Mouse (Mus musculus): ENCODE data around the gene H13. TPM values are rescaled to one million over a fixed set of nuclear protein-coding genes. Genes with fewer than 3 reads are reported as not detected.

H13 gene
- polyA plus RNA-seq, 1 experiment from 2014 or later: 98.8 TPM

DNA sequence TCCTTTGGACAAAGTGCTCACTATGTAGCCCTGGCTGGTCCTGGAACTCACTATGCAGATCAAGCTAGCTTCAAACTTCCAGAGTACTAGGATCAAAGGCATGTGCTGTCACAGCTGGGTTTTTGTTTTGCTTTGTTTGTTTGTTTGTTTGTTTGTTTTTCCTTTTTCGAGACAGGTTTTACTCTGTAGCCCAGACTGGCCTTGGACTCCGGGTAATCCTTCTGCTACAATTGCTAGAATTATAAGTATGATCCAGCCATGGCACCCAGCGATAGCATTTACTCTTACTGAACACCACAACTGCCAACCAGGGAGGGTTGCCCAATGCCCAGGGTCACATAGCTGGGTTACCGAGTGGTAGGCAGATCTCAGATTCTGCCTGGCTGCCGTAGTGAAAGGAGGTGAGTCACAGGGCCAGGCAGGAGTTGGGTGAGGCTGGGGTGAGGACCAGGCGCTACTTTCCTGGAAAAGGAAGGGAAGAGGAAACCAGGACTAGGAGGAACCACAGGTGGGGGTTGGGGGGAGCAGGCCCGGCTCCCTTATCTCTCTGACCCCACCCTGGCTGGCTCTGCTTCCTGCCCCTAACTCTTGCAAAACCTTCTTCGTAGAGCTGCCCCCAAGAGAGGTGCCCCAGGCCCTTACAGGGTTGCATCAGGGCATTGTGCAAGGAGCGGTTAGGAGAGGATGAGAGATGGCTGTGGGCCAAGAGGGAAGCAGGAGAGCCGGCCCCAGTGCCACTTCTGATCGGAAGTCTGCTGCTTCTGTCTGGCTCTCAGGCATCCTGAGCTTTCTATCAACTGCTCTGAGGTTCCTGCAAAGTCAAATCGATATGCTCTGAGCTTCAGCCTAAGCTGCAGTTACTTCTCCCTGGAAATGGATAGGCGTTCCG, 72.1 kb downstream of the H13 start:
- Histone ChIP-seq H3K4me1 (replicated peaks; ENCODE audit: control insufficient read depth, insufficient read depth, low read length) (peaks cover 42% of the 10 kb centered on the region), H3K4me3 (ENCODE audit: low read length) (peak overlapping the region; percentile 8; the same call in 1 of the 2 replicates), H3K36me3 (ENCODE audit: control insufficient read depth, insufficient read depth, low read length) (no peaks in the 10 kb centered on the region), H3K27me3 (ENCODE audit: control insufficient read depth, insufficient read depth, low read depth, low read length) (no peaks in the 10 kb centered on the region), H3K4me2 (ENCODE audit: low read depth, low read length) (peak overlapping the region; percentile 39), H3K9me3 (ENCODE audit: control insufficient read depth, low read length) (no peaks in the 10 kb centered on the region), H3K27ac (ENCODE audit: low read length) (peak overlapping the region; percentile 98), H3K9ac (ENCODE audit: low read length) (peak overlapping the region; percentile 38)
- ATAC-seq (ENCODE audit: low read depth): peak; percentile 58
- WGBS: 17% methylated on average over 14 of the region's 14 CpGs

DNA sequence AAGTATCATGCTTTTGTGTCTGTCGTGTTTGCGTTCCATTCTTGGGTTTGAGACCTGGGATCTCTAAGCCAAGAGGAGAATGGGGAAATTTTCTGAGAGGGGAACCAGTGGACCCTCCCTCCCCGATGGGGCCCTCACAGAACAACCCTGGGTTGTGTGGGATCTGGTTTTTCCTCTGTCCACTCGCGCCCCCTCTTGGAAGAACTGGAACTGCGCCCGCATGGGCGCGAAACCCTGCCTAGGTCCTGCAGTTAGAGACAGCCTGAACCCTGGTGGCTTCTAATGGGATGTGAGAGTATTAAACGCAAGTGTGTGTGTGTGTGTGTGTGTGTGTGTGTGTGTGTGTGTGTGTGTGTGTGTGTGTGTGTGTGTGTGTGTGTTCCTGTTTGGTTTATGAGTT, 73.2 kb downstream of the H13 start:
- Histone ChIP-seq H3K36me3 (ENCODE audit: control insufficient read depth, insufficient read depth, low read length) (no peaks in the 10 kb centered on the region), H3K4me1 (replicated peaks; ENCODE audit: control insufficient read depth, insufficient read depth, low read length) (peaks cover 42% of the 10 kb centered on the region), H3K27ac (ENCODE audit: low read length) (peak overlapping the region; percentile 98), H3K4me2 (ENCODE audit: low read depth, low read length) (peak overlapping the region; percentile 39; the same call in 1 of the 2 replicates), H3K27me3 (ENCODE audit: control insufficient read depth, insufficient read depth, low read depth, low read length) (no peaks in the 10 kb centered on the region), H3K9me3 (ENCODE audit: control insufficient read depth, low read length) (no peaks in the 10 kb centered on the region), H3K4me3 (ENCODE audit: low read length) (no peak overlapping the region), H3K9ac (ENCODE audit: low read length) (peak overlapping the region; percentile 38; the same call in 1 of the 2 replicates)
- no peak for ATAC-seq (ENCODE audit: low read depth)
- WGBS: 24% methylated on average over 10 of the region's 10 CpGs

GRCm38 (mm10) chr2:152753944-152754711, 84.9 kb downstream of the H13 start, which contains the start of gene Cox4i2:
Cox4i2 (plus strand) TSS chr2:152754173.
- WGBS: 5% methylated on average over 30 of the region's 30 CpGs
- H3K9ac ChIP-seq (ENCODE audit: low read length): peak within 1 kb of the TSS; percentile 61
- H3K9me3 ChIP-seq (ENCODE audit: control insufficient read depth, low read length): no peaks in the 10 kb centered on the region
- no peaks in the 10 kb centered on the region; the same call in 1 of the 2 replicates for H3K27me3 ChIP-seq (ENCODE audit: control insufficient read depth, insufficient read depth, low read depth, low read length)
- H3K4me1 ChIP-seq (replicated peaks; ENCODE audit: control insufficient read depth, insufficient read depth, low read length): peaks cover 19% of the 10 kb centered on the region
- no peaks in the 10 kb centered on the region for H3K36me3 ChIP-seq (ENCODE audit: control insufficient read depth, insufficient read depth, low read length)
- H3K4me3 ChIP-seq (ENCODE audit: low read length): peak within 1 kb of the TSS; percentile 46
- peak; percentile 59 for ATAC-seq (ENCODE audit: low read depth)
- H3K27ac ChIP-seq (ENCODE audit: low read length): no peak within 1 kb of the TSS
- peak within 1 kb of the TSS; percentile 67 for H3K4me2 ChIP-seq (ENCODE audit: low read depth, low read length)

DNA sequence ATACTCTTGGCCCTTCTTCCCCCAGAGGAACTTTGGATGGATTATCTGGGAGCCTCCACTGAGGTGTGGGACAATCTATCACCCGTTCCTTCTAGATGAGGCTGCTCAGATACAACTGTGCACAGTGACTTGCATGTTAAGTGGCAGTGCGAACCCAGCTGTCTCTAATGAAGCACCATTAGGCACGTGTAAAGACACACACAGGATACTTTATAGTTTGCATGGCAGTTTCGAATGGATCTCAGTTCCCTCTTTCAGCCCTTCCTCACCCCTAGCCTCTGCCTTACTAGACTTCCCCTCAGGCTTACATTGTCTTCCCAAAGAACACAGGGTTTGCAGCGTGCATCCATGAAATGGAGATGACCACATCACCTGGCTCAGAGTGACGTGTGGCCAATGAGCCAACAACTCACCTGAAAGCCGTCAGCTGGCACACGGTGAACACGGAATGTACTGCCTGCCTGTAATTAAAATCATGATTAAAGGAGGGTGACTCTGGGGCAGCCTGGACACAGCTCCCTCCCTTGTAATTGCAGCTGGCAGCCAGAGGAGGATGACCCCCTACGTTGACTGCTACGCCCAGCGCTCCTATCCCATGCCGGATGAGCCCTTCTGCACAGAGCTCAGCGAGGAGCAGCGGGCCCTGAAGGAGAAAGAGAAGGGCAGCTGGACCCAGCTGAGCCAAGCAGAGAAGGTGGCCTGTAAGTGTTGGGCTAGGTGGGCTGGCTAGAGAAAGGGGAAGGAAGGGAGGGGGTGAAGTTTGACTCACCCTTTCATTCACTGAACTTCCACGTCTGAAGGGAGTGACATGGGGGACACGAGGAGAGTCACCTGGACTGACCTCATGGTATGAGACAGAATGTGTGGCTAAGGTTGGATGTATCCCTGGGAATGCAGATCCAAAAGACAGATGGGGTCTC, 87.5 kb downstream of the H13 start:
- Histone ChIP-seq H3K27ac (ENCODE audit: low read length) (no peak overlapping the region), H3K9ac (ENCODE audit: low read length) (no peak overlapping the region), H3K27me3 (ENCODE audit: control insufficient read depth, insufficient read depth, low read depth, low read length) (no peaks in the 10 kb centered on the region; the same call in 1 of the 2 replicates), H3K36me3 (ENCODE audit: control insufficient read depth, insufficient read depth, low read length) (no peaks in the 10 kb centered on the region), H3K4me3 (ENCODE audit: low read length) (no peak overlapping the region), H3K9me3 (ENCODE audit: control insufficient read depth, low read length) (no peaks in the 10 kb centered on the region), H3K4me1 (replicated peaks; ENCODE audit: control insufficient read depth, insufficient read depth, low read length) (peaks cover 19% of the 10 kb centered on the region), H3K4me2 (ENCODE audit: low read depth, low read length) (no peak overlapping the region)
- ATAC-seq (ENCODE audit: low read depth): no peak
- WGBS: 74% methylated on average over 17 of the region's 17 CpGs

DNA sequence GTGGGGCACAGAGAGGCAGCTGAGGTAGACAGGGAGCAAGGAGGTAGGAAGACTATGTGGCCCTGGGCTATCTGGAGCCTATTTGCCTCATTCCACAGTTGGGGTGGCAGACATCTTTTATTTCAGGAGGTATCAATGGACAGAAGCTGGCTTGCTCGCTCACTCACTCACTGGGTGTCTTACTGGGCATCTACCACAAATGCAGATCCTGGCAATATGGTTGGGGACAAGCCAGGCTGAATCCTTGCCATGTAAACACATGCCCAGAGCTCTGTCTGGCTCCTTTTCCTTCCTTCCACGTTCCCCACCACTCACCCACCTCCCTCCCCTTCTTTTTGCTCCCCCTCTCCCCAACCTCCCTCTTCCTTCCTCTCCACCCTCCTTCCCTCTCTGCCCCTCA, 88.2 kb downstream of the H13 start:
- no peaks in the 10 kb centered on the region; the same call in 1 of the 2 replicates for H3K27me3 ChIP-seq (ENCODE audit: control insufficient read depth, insufficient read depth, low read depth, low read length)
- H3K4me3 ChIP-seq (ENCODE audit: low read length): no peak overlapping the region
- H3K4me2 ChIP-seq (ENCODE audit: low read depth, low read length): no peak overlapping the region
- no peaks in the 10 kb centered on the region for H3K36me3 ChIP-seq (ENCODE audit: control insufficient read depth, insufficient read depth, low read length)
- no peak overlapping the region for H3K27ac ChIP-seq (ENCODE audit: low read length)
- H3K4me1 ChIP-seq (replicated peaks; ENCODE audit: control insufficient read depth, insufficient read depth, low read length): peaks cover 19% of the 10 kb centered on the region
- no peak overlapping the region for H3K9ac ChIP-seq (ENCODE audit: low read length)
- no peaks in the 10 kb centered on the region for H3K9me3 ChIP-seq (ENCODE audit: control insufficient read depth, low read length)
- 73% methylated on average over 2 of the region's 2 CpGs for WGBS
- ATAC-seq (ENCODE audit: low read depth): no peak

Other genes with a start within 250 kb of the H13 start
- gene Defb23, start 204.8 kb upstream of the H13 start, polyA plus RNA-seq (2015; fragmentation: Nextera tagmentation; extraction: Ambion mirVana): not detected in 2 replicates
- gene Defb20, start 192.4 kb upstream of the H13 start, polyA plus RNA-seq (2015; fragmentation: Nextera tagmentation; extraction: Ambion mirVana): not detected in 2 replicates
- not detected in 2 replicates for gene Defb22, start 179.3 kb upstream of the H13 start, polyA plus RNA-seq (2015; fragmentation: Nextera tagmentation; extraction: Ambion mirVana)
- not detected in 2 replicates for gene Defb26, start 157.8 kb upstream of the H13 start, polyA plus RNA-seq (2015; fragmentation: Nextera tagmentation; extraction: Ambion mirVana)
- gene Defb28, start 151.2 kb upstream of the H13 start, polyA plus RNA-seq (2015; fragmentation: Nextera tagmentation; extraction: Ambion mirVana): not detected in 2 replicates
- not detected in 2 replicates for gene Defb29, start 129.4 kb upstream of the H13 start, polyA plus RNA-seq (2015; fragmentation: Nextera tagmentation; extraction: Ambion mirVana)
- gene Gm17416, start 100.1 kb upstream of the H13 start, polyA plus RNA-seq (2015; fragmentation: Nextera tagmentation; extraction: Ambion mirVana): not detected in 2 replicates
- not detected in 2 replicates for gene Defb21, start 96.7 kb upstream of the H13 start, polyA plus RNA-seq (2015; fragmentation: Nextera tagmentation; extraction: Ambion mirVana)
- gene Defb19, start 89.1 kb upstream of the H13 start, polyA plus RNA-seq (2015; fragmentation: Nextera tagmentation; extraction: Ambion mirVana): not detected in 2 replicates
- gene Defb45, start 70.1 kb upstream of the H13 start, polyA plus RNA-seq (2015; fragmentation: Nextera tagmentation; extraction: Ambion mirVana): not detected in 2 replicates
- gene Defb36, start 65.1 kb upstream of the H13 start, polyA plus RNA-seq (2015; fragmentation: Nextera tagmentation; extraction: Ambion mirVana): not detected in 2 replicates
- gene Defb25, start 46.4 kb upstream of the H13 start, polyA plus RNA-seq (2015; fragmentation: Nextera tagmentation; extraction: Ambion mirVana): 1.2 and 3.7 TPM in 2 replicates
- gene Rem1, start 42.5 kb upstream of the H13 start, polyA plus RNA-seq (2015; fragmentation: Nextera tagmentation; extraction: Ambion mirVana): 8.4 and 8.6 TPM in 2 replicates
- gene Mcts2, start 17.6 kb downstream of the H13 start, polyA plus RNA-seq (2015; fragmentation: Nextera tagmentation; extraction: Ambion mirVana): 26.1 and 27.4 TPM in 2 replicates
- gene Id1, start 66.8 kb downstream of the H13 start, polyA plus RNA-seq (2015; fragmentation: Nextera tagmentation; extraction: Ambion mirVana): 186 and 189 TPM in 2 replicates
- 99.6 and 104 TPM in 2 replicates for gene Cox4i2, start 84.7 kb downstream of the H13 start, polyA plus RNA-seq (2015; fragmentation: Nextera tagmentation; extraction: Ambion mirVana)
- gene Bcl2l1, start 162.3 kb downstream of the H13 start, polyA plus RNA-seq (2015; fragmentation: Nextera tagmentation; extraction: Ambion mirVana): 120 and 121 TPM in 2 replicates
- gene Tpx2, start 178.5 kb downstream of the H13 start, polyA plus RNA-seq (2015; fragmentation: Nextera tagmentation; extraction: Ambion mirVana): 85.8 and 101 TPM in 2 replicates
- gene Mylk2, start 241.9 kb downstream of the H13 start, polyA plus RNA-seq (2015; fragmentation: Nextera tagmentation; extraction: Ambion mirVana): 0.16 and 0.43 TPM in 2 replicates

All from lung, embryonic 16.5 days (tissue).